Mouse (Mus musculus) limb, embryonic 12.5 days (tissue): Measurements from ENCODE around the gene Prune2. TPM values are rescaled to one million over a fixed set of nuclear protein-coding genes. Genes with fewer than 3 reads are reported as not detected.

ENCODE experiments used
- ATAC-seq: fragments of 200-750 bp; cut with Nextera tagmentation; 2 replicates; pipeline ENCODE4 v1.8.0; 2017; ENCODE audit warnings: low read depth, moderate TSS enrichment; ENCODE audit not compliant: insufficient number of reproducible peaks, insufficient read depth, low FRiP score, low TSS enrichment
- H3K27ac ChIP-seq: fragments of 300-500 bp; sonication (generic); 2 replicates; pipeline ENCODE4 v1.5.1; 2016; ENCODE audit warnings: mild to moderate bottlenecking, moderate library complexity
- H3K27me3 ChIP-seq: fragments of 300-500 bp; sonication (generic); 2 replicates; pipeline ENCODE4 v1.6.1; 2016; ENCODE audit warnings: mild to moderate bottlenecking, moderate library complexity
- H3K36me3 ChIP-seq: fragments of 300-500 bp; sonication (generic); 2 replicates; pipeline ENCODE4 v1.6.1; 2016; ENCODE audit warnings: mild to moderate bottlenecking, moderate library complexity
- H3K4me1 ChIP-seq: fragments of 300-500 bp; sonication (generic); replicated peaks from 2 replicates; pipeline ENCODE4 v1.6.1; 2016
- H3K4me2 ChIP-seq: fragments of 300-500 bp; sonication (generic); 2 replicates; pipeline ENCODE4 v1.6.1; 2016; ENCODE audit warnings: mild to moderate bottlenecking, moderate library complexity
- H3K4me3 ChIP-seq: fragments of 300-500 bp; sonication (generic); replicated peaks from 2 replicates; pipeline ENCODE4 v1.5.1; 2016; ENCODE audit warnings: mild to moderate bottlenecking
- H3K9ac ChIP-seq: fragments of 300-500 bp; sonication (generic); replicated peaks from 2 replicates; pipeline ENCODE4 v1.6.1; 2016; ENCODE audit warnings: mild to moderate bottlenecking, moderate library complexity
- H3K9me3 ChIP-seq: fragments of 300-500 bp; sonication (generic); 2 replicates; pipeline ENCODE4 v1.6.1; 2016; ENCODE audit warnings: mild to moderate bottlenecking, moderate library complexity
- WGBS: fragments of 180-500 bp; shearing (Covaris S2); methylation state at CpG from one replicate; pipeline ENCODE4 v1.1.7; 2016; 5-methylcytosine and 5-hydroxymethylcytosine counted together
- polyA plus RNA-seq: library from polyadenylated mRNA; unstranded; fragments of >200 nt; fragmentation: Nextera tagmentation; extraction: Ambion mirVana; gene quantifications from 2 replicates; pipeline ENCODE4 v1.2.1, GENCODE M21; 2016

Prune2 gene
- polyA plus RNA-seq, 1 experiment from 2014 or later: 0.80 TPM

DNA sequence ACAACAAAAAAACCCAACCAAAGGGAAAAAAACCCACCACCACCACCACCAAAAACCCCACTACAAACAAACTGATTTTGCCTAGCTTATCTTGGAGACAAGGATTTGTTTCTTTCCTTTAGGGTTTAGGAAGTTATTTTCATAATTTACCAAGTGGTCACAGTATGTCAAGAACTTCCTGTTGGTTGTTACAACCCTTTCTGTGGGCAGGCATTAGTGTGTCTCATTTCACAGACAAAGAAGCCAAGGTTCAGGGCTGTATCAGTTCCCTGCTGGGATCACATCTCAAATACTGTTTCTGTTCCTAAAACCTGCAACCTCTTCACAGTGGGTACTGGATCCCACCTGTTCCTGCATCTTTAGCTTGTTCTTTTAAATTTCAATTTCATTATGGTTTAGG, 108.5 kb downstream of the Prune2 start:
- no peak for ATAC-seq
- Histone ChIP-seq H3K9me3 (no peaks in the 10 kb centered on the region), H3K4me1 (no peaks in the 10 kb centered on the region), H3K27ac (no peak overlapping the region), H3K4me2 (no peak overlapping the region), H3K9ac (no peak overlapping the region), H3K36me3 (no peaks in the 10 kb centered on the region), H3K4me3 (no peak overlapping the region), H3K27me3 (no peaks in the 10 kb centered on the region)

- no peak overlapping the region for H3K9ac ChIP-seq
- no peak overlapping the region for H3K4me2 ChIP-seq
- peaks cover 8% of the 10 kb centered on the region; the same call in 1 of the 2 replicates for H3K4me1 ChIP-seq
- 93% methylated on average over 7 of the region's 7 CpGs for WGBS
- H3K36me3 ChIP-seq: no peaks in the 10 kb centered on the region
- no peaks in the 10 kb centered on the region for H3K9me3 ChIP-seq
- no peak for ATAC-seq
- H3K27me3 ChIP-seq: no peaks in the 10 kb centered on the region
- no peak overlapping the region for H3K27ac ChIP-seq
- no peak overlapping the region for H3K4me3 ChIP-seq
Observed at GRCm38 (mm10) chr19:17069067-17069466, 113.1 kb downstream of the Prune2 start.

- no peaks in the 10 kb centered on the region for H3K36me3 ChIP-seq
- no peak overlapping the region for H3K27ac ChIP-seq
- H3K4me2 ChIP-seq: no peak overlapping the region
- WGBS: 82% methylated on average over 5 of the region's 5 CpGs
- H3K4me1 ChIP-seq: peaks cover 8% of the 10 kb centered on the region; the same call in 1 of the 2 replicates
- no peak for ATAC-seq
- H3K27me3 ChIP-seq: no peaks in the 10 kb centered on the region
- no peaks in the 10 kb centered on the region for H3K9me3 ChIP-seq
- no peak overlapping the region for H3K9ac ChIP-seq
- H3K4me3 ChIP-seq: no peak overlapping the region
Observed at GRCm38 (mm10) chr19:17071205-17071604, 115.3 kb downstream of the Prune2 start.

DNA sequence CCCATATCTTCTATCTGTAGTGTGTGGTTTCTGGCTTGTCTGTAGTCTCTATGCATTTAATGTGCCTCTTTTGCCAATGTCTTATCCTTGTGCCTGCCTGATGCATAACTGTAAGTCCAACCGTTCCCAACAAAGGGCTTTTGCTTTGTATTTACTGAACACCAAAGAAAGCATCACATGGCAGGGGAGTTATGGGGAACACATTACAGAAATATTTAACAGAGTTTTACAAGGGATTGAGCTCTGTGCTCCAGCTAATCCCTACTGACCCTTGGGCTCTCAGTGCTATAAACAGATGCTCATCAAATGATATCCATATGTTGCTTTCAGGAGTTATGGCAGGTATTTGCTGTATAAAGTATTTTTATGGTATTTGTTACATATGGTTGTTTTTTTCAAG, 116.3 kb downstream of the Prune2 start:
- Histone ChIP-seq H3K9me3 (no peaks in the 10 kb centered on the region), H3K9ac (no peak overlapping the region), H3K36me3 (no peaks in the 10 kb centered on the region), H3K27me3 (no peaks in the 10 kb centered on the region), H3K4me3 (no peak overlapping the region), H3K4me2 (no peak overlapping the region), H3K4me1 (peaks cover 8% of the 10 kb centered on the region; the same call in 1 of the 2 replicates), H3K27ac (peak overlapping the region; percentile 41; the same call in 1 of the 2 replicates)
- no peak for ATAC-seq
- 28% methylated on average over 1 of the region's 1 CpGs for WGBS

GRCm38 (mm10) chr19:17078643-17079316, 122.9 kb downstream of the Prune2 start:
- Histone ChIP-seq H3K9me3 (no peaks in the 10 kb centered on the region), H3K4me2 (no peak overlapping the region), H3K27ac (no peak overlapping the region), H3K9ac (no peak overlapping the region), H3K4me3 (no peak overlapping the region), H3K36me3 (no peaks in the 10 kb centered on the region), H3K27me3 (no peaks in the 10 kb centered on the region), H3K4me1 (peaks cover 14% of the 10 kb centered on the region)
- WGBS: 49% methylated on average over 8 of the region's 8 CpGs
- no peak for ATAC-seq

DNA sequence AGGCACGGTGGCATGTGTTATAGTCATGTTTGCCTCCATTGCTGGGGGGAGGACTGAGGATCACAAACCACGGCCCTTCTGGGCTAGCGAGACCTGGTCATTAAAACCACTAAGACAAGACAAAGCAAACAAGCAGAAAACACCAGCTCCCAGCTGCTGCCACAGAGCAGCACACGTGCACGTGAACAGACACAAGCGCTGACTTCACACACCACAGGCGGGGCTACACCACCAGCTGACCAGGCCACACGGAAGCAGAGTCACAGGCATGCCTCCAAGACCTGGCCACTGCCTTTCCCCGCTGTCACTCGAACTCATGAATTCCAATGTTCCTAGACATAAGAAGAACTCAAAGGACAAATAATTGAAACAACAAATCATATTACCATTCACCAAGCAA, 125.5 kb downstream of the Prune2 start:
- H3K4me1 ChIP-seq: peaks cover 14% of the 10 kb centered on the region
- WGBS: 79% methylated on average over 10 of the region's 10 CpGs
- no peaks in the 10 kb centered on the region for H3K27me3 ChIP-seq
- H3K4me3 ChIP-seq: no peak overlapping the region
- no peak overlapping the region for H3K9ac ChIP-seq
- no peaks in the 10 kb centered on the region for H3K36me3 ChIP-seq
- H3K4me2 ChIP-seq: no peak overlapping the region
- no peak overlapping the region for H3K27ac ChIP-seq
- no peaks in the 10 kb centered on the region for H3K9me3 ChIP-seq
- no peak for ATAC-seq

- Histone ChIP-seq H3K27ac (no peak overlapping the region), H3K4me3 (no peak overlapping the region), H3K9ac (no peak overlapping the region), H3K4me1 (no peaks in the 10 kb centered on the region), H3K4me2 (no peak overlapping the region), H3K9me3 (no peaks in the 10 kb centered on the region), H3K27me3 (no peaks in the 10 kb centered on the region), H3K36me3 (no peaks in the 10 kb centered on the region)
- ATAC-seq: no peak
- WGBS: 51% methylated on average over 8 of the region's 8 CpGs
Observed at GRCm38 (mm10) chr19:17094067-17094466, 138.1 kb downstream of the Prune2 start.

DNA sequence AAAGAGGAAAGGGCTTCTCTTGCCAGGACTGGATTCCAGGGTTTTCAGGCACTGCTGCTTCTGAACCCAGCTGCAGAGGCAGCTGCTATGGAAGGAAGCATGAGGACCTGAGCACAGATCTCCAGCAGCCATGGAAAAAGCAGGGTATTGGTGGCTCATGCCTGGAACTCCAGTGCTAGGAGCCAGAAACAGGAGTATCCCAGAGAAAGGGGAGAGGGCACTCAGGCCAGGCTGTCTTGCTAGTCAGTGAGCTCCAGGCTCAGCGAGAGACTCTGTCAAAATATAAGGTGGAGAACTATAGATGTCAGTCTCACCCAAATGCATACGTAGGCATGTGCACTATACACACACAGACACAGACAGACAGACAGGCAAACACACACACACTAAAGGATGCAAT, 140.4 kb downstream of the Prune2 start:
- Histone ChIP-seq H3K36me3 (no peaks in the 10 kb centered on the region), H3K9me3 (no peaks in the 10 kb centered on the region), H3K27ac (no peak overlapping the region), H3K4me2 (no peak overlapping the region), H3K4me1 (no peaks in the 10 kb centered on the region), H3K27me3 (no peaks in the 10 kb centered on the region), H3K4me3 (no peak overlapping the region), H3K9ac (no peak overlapping the region)
- ATAC-seq: no peak
- 91% methylated on average over 2 of the region's 2 CpGs for WGBS

DNA sequence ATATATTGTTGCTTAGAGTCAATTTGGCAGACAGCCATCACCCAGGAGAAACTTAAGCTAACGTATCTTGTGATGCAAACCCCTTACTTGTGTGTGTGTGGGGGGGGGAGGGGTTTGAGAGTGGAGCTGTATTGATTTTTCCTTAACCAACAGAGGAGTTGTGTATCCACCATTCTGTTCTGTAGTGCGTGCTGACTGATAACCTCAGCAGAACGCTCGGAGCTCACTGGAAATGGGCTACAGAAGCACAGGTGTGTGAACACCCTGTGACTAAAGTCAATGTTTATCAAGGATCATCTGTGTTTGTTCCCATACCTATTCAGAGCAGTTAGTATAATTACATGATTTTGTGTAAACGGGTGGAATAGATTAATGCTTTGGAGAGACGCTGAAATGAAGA, 141.3 kb downstream of the Prune2 start:
- H3K9me3 ChIP-seq: no peaks in the 10 kb centered on the region
- no peak overlapping the region for H3K9ac ChIP-seq
- H3K36me3 ChIP-seq: no peaks in the 10 kb centered on the region
- no peaks in the 10 kb centered on the region for H3K27me3 ChIP-seq
- H3K4me3 ChIP-seq: no peak overlapping the region
- no peak for ATAC-seq
- WGBS: 84% methylated on average over 6 of the region's 6 CpGs
- no peak overlapping the region for H3K4me2 ChIP-seq
- no peak overlapping the region for H3K27ac ChIP-seq
- H3K4me1 ChIP-seq: no peaks in the 10 kb centered on the region

DNA sequence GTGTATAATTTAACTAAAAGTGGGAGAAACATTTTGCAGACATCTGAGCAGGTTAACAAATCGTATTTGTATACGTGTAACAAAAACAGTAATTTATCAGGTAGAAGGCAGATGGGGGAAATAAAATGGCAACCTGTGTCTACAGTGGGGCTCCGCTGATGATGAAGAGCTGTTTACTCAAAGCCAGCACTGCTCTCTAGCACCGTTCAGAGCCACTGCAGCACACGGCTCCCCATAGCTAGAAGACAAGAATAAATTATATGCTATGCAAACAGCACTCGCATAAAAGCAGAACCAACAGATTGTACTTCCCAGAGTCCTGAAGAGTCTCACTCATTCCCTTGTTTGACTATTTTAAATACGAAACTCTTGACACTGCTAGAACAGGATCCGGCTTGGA, 152.9 kb downstream of the Prune2 start:
- ATAC-seq: no peak
- no peaks in the 10 kb centered on the region for H3K4me1 ChIP-seq
- H3K27me3 ChIP-seq: no peaks in the 10 kb centered on the region
- WGBS: 84% methylated on average over 8 of the region's 8 CpGs
- no peak overlapping the region for H3K4me3 ChIP-seq
- H3K36me3 ChIP-seq: no peaks in the 10 kb centered on the region
- H3K9ac ChIP-seq: no peak overlapping the region
- no peaks in the 10 kb centered on the region for H3K9me3 ChIP-seq
- no peak overlapping the region for H3K4me2 ChIP-seq
- H3K27ac ChIP-seq: no peak overlapping the region

DNA sequence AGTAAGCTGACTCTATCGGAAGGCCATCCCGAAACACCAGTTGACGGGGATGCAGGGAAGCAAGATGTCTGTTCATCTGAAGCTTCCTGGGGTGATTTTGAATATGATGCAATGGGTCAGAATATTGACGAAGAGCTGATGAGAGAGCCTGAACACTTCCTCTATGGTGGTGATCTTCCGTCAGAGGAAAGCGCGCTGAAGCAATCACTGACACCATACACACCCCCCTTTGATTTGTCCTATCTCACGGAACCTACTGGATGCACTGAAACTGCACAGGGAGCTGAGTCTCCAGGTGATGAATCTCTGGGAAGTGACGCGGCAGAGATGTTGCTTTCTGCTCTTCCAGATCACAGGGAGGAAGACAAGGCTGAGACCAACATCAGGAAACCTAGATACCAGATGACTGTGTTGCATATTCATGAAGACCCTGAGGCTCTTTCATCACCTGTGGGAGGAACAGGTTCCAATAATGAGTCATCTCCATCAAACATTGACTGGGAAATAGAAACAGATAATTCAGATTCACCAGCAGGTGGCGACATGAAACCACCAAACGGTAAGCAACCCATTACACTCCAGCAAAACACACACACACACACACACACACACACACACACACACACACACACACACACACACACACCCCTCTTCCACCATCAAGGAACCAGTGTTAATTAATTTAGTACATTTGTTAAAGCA, 168.3 kb downstream of the Prune2 start:
- Histone ChIP-seq H3K4me1 (no peaks in the 10 kb centered on the region), H3K9ac (no peak overlapping the region), H3K27me3 (peaks cover 2% of the 10 kb centered on the region; the same call in 1 of the 2 replicates), H3K36me3 (no peaks in the 10 kb centered on the region), H3K9me3 (no peaks in the 10 kb centered on the region), H3K4me3 (no peak overlapping the region), H3K27ac (no peak overlapping the region), H3K4me2 (no peak overlapping the region)
- no peak for ATAC-seq
- WGBS: 63% methylated on average over 12 of the region's 12 CpGs

DNA sequence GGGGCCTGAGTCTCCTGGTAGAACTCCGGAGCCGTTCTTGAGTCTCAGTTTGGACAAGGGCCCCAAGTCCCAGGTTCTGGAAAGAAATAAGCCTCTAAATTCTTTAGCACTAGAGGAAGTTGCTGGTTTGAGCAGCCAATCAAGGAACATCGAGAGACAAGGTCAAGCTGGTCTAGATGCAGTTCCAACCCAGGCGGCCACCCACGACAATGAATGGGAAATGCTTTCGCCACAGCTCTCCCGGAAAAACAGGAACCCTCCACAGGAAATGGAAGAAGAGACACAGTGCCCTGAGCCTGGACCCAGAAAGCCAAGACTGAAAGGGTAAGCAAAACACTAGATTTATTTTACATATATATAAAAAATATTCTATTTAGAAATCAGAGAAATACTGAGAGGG, 169.5 kb downstream of the Prune2 start:
- 86% methylated on average over 7 of the region's 7 CpGs for WGBS
- Histone ChIP-seq H3K9me3 (no peaks in the 10 kb centered on the region), H3K9ac (no peak overlapping the region), H3K4me1 (no peaks in the 10 kb centered on the region), H3K36me3 (no peaks in the 10 kb centered on the region), H3K27ac (no peak overlapping the region), H3K4me3 (no peak overlapping the region), H3K4me2 (no peak overlapping the region), H3K27me3 (peaks cover 2% of the 10 kb centered on the region; the same call in 1 of the 2 replicates)
- ATAC-seq: no peak
